Mouse (Mus musculus): ENCODE results near the gene Zfp704. TPM values are rescaled to one million over a fixed set of nuclear protein-coding genes. Genes with fewer than 3 reads are reported as not detected.

Zfp704 gene
- polyA plus RNA-seq, 1 experiment from 2014 or later = 7.9 TPM

- H3K27ac ChIP-seq = peak overlapping the region; percentile 79
- DNase-seq (ENCODE audit: low spot score) = peak; percentile 65
- H3K9me3 ChIP-seq (replicated peaks; ENCODE audit: low read length) = no peaks in the 10 kb centered on the region
- peak; percentile 61 for ATAC-seq (replicated peaks; ENCODE audit: low FRiP score, low read depth)
- WGBS = 13% methylated on average over 17 of the region's 17 CpGs
- peaks cover 22% of the 10 kb centered on the region for H3K4me1 ChIP-seq (replicated peaks; ENCODE audit: insufficient read depth, low read length)
- H3K36me3 ChIP-seq (ENCODE audit: insufficient read depth, low read length) = no peaks in the 10 kb centered on the region
- peak overlapping the region; percentile 25 for H3K4me2 ChIP-seq (ENCODE audit: low read length)
- peak; percentile 3; the same call in 1 of the 2 replicates for TF ChIP-seq CTCF (IDR thresholded peaks at IDR 0.05; ENCODE audit: low read depth)
- H3K9ac ChIP-seq (ENCODE audit: low read depth, low read length) = no peak overlapping the region
- H3K27me3 ChIP-seq (ENCODE audit: insufficient read depth, low read length) = no peaks in the 10 kb centered on the region
- no peak overlapping the region for H3K4me3 ChIP-seq (replicated peaks; ENCODE audit: low read depth, low read length)
Observed at GRCm38 (mm10) chr3:9520051-9520727, 89.7 kb downstream of the Zfp704 start.

GRCm38 (mm10) chr3:9519491-9519890, 90.4 kb downstream of the Zfp704 start:
- Histone ChIP-seq H3K9me3 (replicated peaks; ENCODE audit: low read length) (no peaks in the 10 kb centered on the region), H3K27ac (peak overlapping the region; percentile 79), H3K36me3 (ENCODE audit: insufficient read depth, low read length) (no peaks in the 10 kb centered on the region), H3K27me3 (ENCODE audit: insufficient read depth, low read length) (no peaks in the 10 kb centered on the region), H3K4me1 (replicated peaks; ENCODE audit: insufficient read depth, low read length) (peaks cover 22% of the 10 kb centered on the region), H3K9ac (ENCODE audit: low read depth, low read length) (no peak overlapping the region), H3K4me3 (replicated peaks; ENCODE audit: low read depth, low read length) (no peak overlapping the region), H3K4me2 (ENCODE audit: low read length) (no peak overlapping the region)
- WGBS = 48% methylated on average over 4 of the region's 4 CpGs
- ATAC-seq (replicated peaks; ENCODE audit: low FRiP score, low read depth) (no peak), DNase-seq (ENCODE audit: low spot score) (no peak)
- TF ChIP-seq CTCF (IDR thresholded peaks at IDR 0.05; ENCODE audit: low read depth) = no peak

- H3K27me3 ChIP-seq (ENCODE audit: insufficient read depth, low read length) = no peaks in the 10 kb centered on the region
- H3K27ac ChIP-seq = peak overlapping the region; percentile 79; the same call in 1 of the 2 replicates
- DNase-seq (ENCODE audit: low spot score) (no peak), ATAC-seq (replicated peaks; ENCODE audit: low FRiP score, low read depth) (no peak)
- H3K9me3 ChIP-seq (replicated peaks; ENCODE audit: low read length) = no peaks in the 10 kb centered on the region
- H3K4me1 ChIP-seq (replicated peaks; ENCODE audit: insufficient read depth, low read length) = peaks cover 22% of the 10 kb centered on the region
- no peak overlapping the region for H3K4me2 ChIP-seq (ENCODE audit: low read length)
- H3K9ac ChIP-seq (ENCODE audit: low read depth, low read length) = no peak overlapping the region
- WGBS = 96% methylated on average over 7 of the region's 7 CpGs
- no peak overlapping the region for H3K4me3 ChIP-seq (replicated peaks; ENCODE audit: low read depth, low read length)
- H3K36me3 ChIP-seq (ENCODE audit: insufficient read depth, low read length) = no peaks in the 10 kb centered on the region
- TF ChIP-seq CTCF (IDR thresholded peaks at IDR 0.05; ENCODE audit: low read depth) = no peak
Observed at GRCm38 (mm10) chr3:9518936-9519335, 90.9 kb downstream of the Zfp704 start.

GRCm38 (mm10) chr3:9516119-9516855, 93.6 kb downstream of the Zfp704 start:
- Histone ChIP-seq H3K4me3 (replicated peaks; ENCODE audit: low read depth, low read length) (no peak overlapping the region), H3K27me3 (ENCODE audit: insufficient read depth, low read length) (no peaks in the 10 kb centered on the region), H3K9me3 (replicated peaks; ENCODE audit: low read length) (no peaks in the 10 kb centered on the region), H3K4me2 (ENCODE audit: low read length) (no peak overlapping the region), H3K36me3 (ENCODE audit: insufficient read depth, low read length) (no peaks in the 10 kb centered on the region), H3K9ac (ENCODE audit: low read depth, low read length) (no peak overlapping the region), H3K4me1 (replicated peaks; ENCODE audit: insufficient read depth, low read length) (peaks cover 15% of the 10 kb centered on the region), H3K27ac (no peak overlapping the region)
- 74% methylated on average over 7 of the region's 8 CpGs for WGBS
- no peak for DNase-seq (ENCODE audit: low spot score)
- no peak for TF ChIP-seq CTCF (IDR thresholded peaks at IDR 0.05; ENCODE audit: low read depth)
- ATAC-seq (replicated peaks; ENCODE audit: low FRiP score, low read depth) = no peak

- Histone ChIP-seq H3K9me3 (replicated peaks; ENCODE audit: low read length) (no peaks in the 10 kb centered on the region), H3K4me3 (replicated peaks; ENCODE audit: low read depth, low read length) (no peak overlapping the region), H3K27ac (no peak overlapping the region), H3K4me1 (replicated peaks; ENCODE audit: insufficient read depth, low read length) (peaks cover 11% of the 10 kb centered on the region; the same call in 1 of the 2 replicates), H3K4me2 (ENCODE audit: low read length) (no peak overlapping the region), H3K36me3 (ENCODE audit: insufficient read depth, low read length) (no peaks in the 10 kb centered on the region), H3K27me3 (ENCODE audit: insufficient read depth, low read length) (no peaks in the 10 kb centered on the region), H3K9ac (ENCODE audit: low read depth, low read length) (no peak overlapping the region)
- no peak for ATAC-seq (replicated peaks; ENCODE audit: low FRiP score, low read depth)
- 68% methylated on average over 8 of the region's 8 CpGs for WGBS
- no peak for TF ChIP-seq CTCF (IDR thresholded peaks at IDR 0.05; ENCODE audit: low read depth)
- DNase-seq (ENCODE audit: low spot score) = no peak
Observed at GRCm38 (mm10) chr3:9515527-9515926, 94.4 kb downstream of the Zfp704 start.

GRCm38 (mm10) chr3:9513703-9514110, 96.2 kb downstream of the Zfp704 start:
- no peak overlapping the region for H3K4me2 ChIP-seq (ENCODE audit: low read length)
- H3K27me3 ChIP-seq (ENCODE audit: insufficient read depth, low read length) = no peaks in the 10 kb centered on the region
- 57% methylated on average over 7 of the region's 7 CpGs for WGBS
- TF ChIP-seq CTCF (IDR thresholded peaks at IDR 0.05; ENCODE audit: low read depth) = no peak
- H3K4me3 ChIP-seq (replicated peaks; ENCODE audit: low read depth, low read length) = no peak overlapping the region
- no peaks in the 10 kb centered on the region for H3K36me3 ChIP-seq (ENCODE audit: insufficient read depth, low read length)
- no peaks in the 10 kb centered on the region for H3K9me3 ChIP-seq (replicated peaks; ENCODE audit: low read length)
- no peak overlapping the region for H3K9ac ChIP-seq (ENCODE audit: low read depth, low read length)
- no peaks in the 10 kb centered on the region for H3K4me1 ChIP-seq (replicated peaks; ENCODE audit: insufficient read depth, low read length)
- ATAC-seq (replicated peaks; ENCODE audit: low FRiP score, low read depth) (no peak), DNase-seq (ENCODE audit: low spot score) (no peak)
- H3K27ac ChIP-seq = no peak overlapping the region
